Mouse (Mus musculus): ENCODE measurements at regions not wholly inside any gene's neighbourhood (a gene's known extent, or its start where the extent isn't known, plus 50 kb on each side); places are given as distances from the start of the nearest gene placed in this dataset.

DNA sequence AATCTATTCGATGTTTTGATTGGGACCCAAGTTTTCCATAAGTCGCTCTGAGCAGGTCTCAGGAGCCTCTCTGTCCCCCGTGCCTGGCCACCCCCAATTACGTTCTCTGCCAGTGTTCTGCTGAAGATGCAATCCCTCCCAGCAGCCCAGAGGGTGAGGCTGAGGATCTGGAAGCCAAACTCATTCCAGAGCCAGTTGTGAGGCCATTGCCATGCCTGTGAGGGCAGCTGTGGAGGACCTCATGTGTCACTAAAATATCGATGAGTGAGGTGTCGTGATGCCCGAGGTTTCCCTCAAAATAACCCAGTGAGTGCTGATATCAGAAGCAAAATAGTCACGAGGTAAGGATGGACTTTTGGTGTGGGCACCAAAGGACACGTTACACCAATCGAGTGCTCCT, 93.1 kb upstream of the Mvb12b start:
- TF ChIP-seq CTCF (conservative IDR thresholded peaks at IDR 0.05; ENCODE audit: low read length) (no peak), NANOG (IDR thresholded peaks at IDR 0.05; ENCODE audit: borderline replicate concordance, low read length) (no peak), POU5F1 (IDR thresholded peaks at IDR 0.05; ENCODE audit: borderline replicate concordance, low read length) (no peak)

All from E14TG2a.4 (cell line).